Comparison of ENCODE assay signal across 8 mouse cellular contexts in the genomic region with DNA sequence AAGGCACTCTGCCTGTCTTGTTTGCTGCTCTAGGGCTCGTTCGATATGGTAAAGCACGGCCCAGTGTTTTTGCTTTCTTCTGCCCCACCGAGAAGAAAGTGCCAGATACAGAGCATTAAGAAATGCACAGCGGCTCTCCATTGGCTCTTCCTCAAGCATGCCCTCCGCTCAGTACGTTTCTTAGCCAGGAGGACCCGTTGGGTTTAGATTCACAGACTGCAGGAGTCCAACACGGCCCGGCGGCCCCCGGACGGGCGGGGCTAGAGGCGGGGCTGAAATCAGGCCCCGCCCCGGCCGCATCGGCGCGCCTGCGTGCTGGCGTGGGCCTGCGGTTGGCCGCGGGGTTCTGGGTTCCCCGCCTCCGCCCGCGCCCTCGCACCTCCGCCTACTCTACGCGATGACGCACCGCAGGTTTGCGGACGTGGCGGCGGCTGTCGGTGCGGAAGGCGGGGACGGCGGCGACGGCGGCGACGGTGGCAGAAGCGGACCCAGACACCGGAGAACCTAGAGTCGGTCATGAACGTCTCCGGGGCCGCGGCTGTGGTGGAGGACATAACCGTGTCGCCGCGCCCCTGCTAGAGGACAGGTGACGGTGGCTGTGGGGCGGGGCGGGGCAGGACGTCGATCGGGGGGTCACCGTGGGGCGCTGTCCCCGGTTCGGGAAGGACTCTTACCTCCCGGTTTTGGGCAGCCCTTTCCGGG. TPM values are rescaled to one million over a fixed set of nuclear protein-coding genes. Genes with fewer than 3 reads are reported as not detected.
DNase-seq lines count a peak whose midpoint lies in the region; ATAC-seq and TF ChIP-seq lines count a peak whose summit lies in the region.

A gene (plus strand): TSS at position 313 of the 702 bp plus-strand sequence.

- peak within 1 kb of the TSS; percentile 65 for H3K4me2 ChIP-seq in forebrain, postnatal 0 days (ENCODE audit: low read depth)
- H3K4me2 ChIP-seq in lung, embryonic 15.5 days: peak within 1 kb of the TSS; percentile 73

- no peaks in the 10 kb centered on the region for H3K27me3 ChIP-seq in G1E (ENCODE audit: insufficient read depth, low read length)
- H3K27me3 ChIP-seq in forebrain, postnatal 0 days (ENCODE audit: insufficient read depth, low read length): no peaks in the 10 kb centered on the region
- no peaks in the 10 kb centered on the region for H3K27me3 ChIP-seq in lung, embryonic 15.5 days

- peaks cover 10% of the 10 kb centered on the region for H3K36me3 ChIP-seq in G1E (replicated peaks)
- no peaks in the 10 kb centered on the region for H3K36me3 ChIP-seq in forebrain, postnatal 0 days (ENCODE audit: insufficient read depth)
- H3K36me3 ChIP-seq in lung, embryonic 15.5 days: no peaks in the 10 kb centered on the region; the same call in 1 of the 2 replicates

- peaks cover 4% of the 10 kb centered on the region; the same call in 1 of the 2 replicates for H3K9me3 ChIP-seq in G1E (replicated peaks)
- H3K9me3 ChIP-seq in forebrain, postnatal 0 days (ENCODE audit: low read length): no peaks in the 10 kb centered on the region
- no peaks in the 10 kb centered on the region for H3K9me3 ChIP-seq in lung, embryonic 15.5 days

- no peak for TF ChIP-seq CTCF in G1E (IDR thresholded peaks at IDR 0.05; ENCODE audit: low read depth, low read length)
- 0 out of 2 replicates have a peak, but pooled peaks have one; percentile 14 for TF ChIP-seq CTCF in forebrain, postnatal 0 days (IDR thresholded peaks at IDR 0.05; ENCODE audit: low read depth)

- H3K4me3 ChIP-seq in G1E (ENCODE audit: low read depth, low read length): peak within 1 kb of the TSS; percentile 84
- peak within 1 kb of the TSS; percentile 61 for H3K4me3 ChIP-seq in forebrain, postnatal 0 days (ENCODE audit: low read depth, low read length)
- H3K4me3 ChIP-seq in lung, embryonic 15.5 days: peak within 1 kb of the TSS; percentile 88

- peaks cover 63% of the 10 kb centered on the region for H3K4me1 ChIP-seq in G1E (ENCODE audit: insufficient read depth, low read depth, low read length)
- peaks cover 13% of the 10 kb centered on the region; the same call in 1 of the 2 replicates for H3K4me1 ChIP-seq in forebrain, postnatal 0 days (ENCODE audit: insufficient read depth)
- H3K4me1 ChIP-seq in lung, embryonic 15.5 days: peaks cover 21% of the 10 kb centered on the region

- H3K9ac ChIP-seq in forebrain, postnatal 0 days: peak within 1 kb of the TSS; percentile 74
- peak within 1 kb of the TSS; percentile 78 for H3K9ac ChIP-seq in lung, embryonic 15.5 days

- H3K27ac ChIP-seq in forebrain, postnatal 0 days (ENCODE audit: low read depth, low read length): peak within 1 kb of the TSS; percentile 75
- H3K27ac ChIP-seq in lung, embryonic 15.5 days: peak within 1 kb of the TSS; percentile 93

- DNase-seq in G1E (ENCODE audit: low spot score): peak; percentile 75
- peak; percentile 95 to 97 for DNase-seq in cerebellum, adult 18-20 months
- peak; percentile 96 for DNase-seq in forebrain, postnatal 0 days
- DNase-seq in heart, postnatal 4 days: peak; percentile 94
- DNase-seq in layer of hippocampus, adult 8-10 months (ENCODE audit: low spot score in 2 of 2): peak; percentile 82 to 89
- peak; percentile 87 for DNase-seq in ovary, adult 18-20 months (ENCODE audit: low spot score)
- DNase-seq in thymus, postnatal 0 days (ENCODE audit: low spot score): peak; percentile 92

- under 1% methylated on average over 72 of the region's 73 CpGs for WGBS in forebrain, postnatal 0 days
- WGBS in lung, embryonic 15.5 days: under 1% methylated on average over 69 of the region's 73 CpGs

- ATAC-seq in G1E (ENCODE audit: extremely low read depth, insufficient number of reproducible peaks, low FRiP score, poor library complexity, severe bottlenecking): peak; percentile 81
- peak; percentile 99 for ATAC-seq in forebrain, postnatal 0 days
- peak; percentile 100 for ATAC-seq in lung, embryonic 15.5 days (ENCODE audit: borderline replicate concordance, extremely low read depth, low FRiP score, low TSS enrichment)

RNA-seq across cellular contexts. Expression of the gene that starts here (rescaled TPM):
- total RNA-seq in G1E (2014; fragmentation: Nextera tagmentation) (52.9 and 64.9 TPM in 2 replicates), G1E (2017) (30.1 and 55.0 TPM in 2 replicates)
- 3.6 and 4.4 TPM in 2 replicates for polyA plus RNA-seq in G1E (2012)
- total RNA-seq in forebrain, postnatal 0 days (2014; rRNA removed): 24.3 and 24.7 TPM in 2 replicates
- polyA plus RNA-seq in forebrain, postnatal 0 days (2015; fragmentation: Nextera tagmentation; extraction: Ambion mirVana): 13.3 and 16.2 TPM in 2 replicates
- 10 to 100 TPM; 15.9 to 20.3 TPM for total RNA-seq in heart, postnatal 4 days (2021)
- total RNA-seq in layer of hippocampus, adult 8-10 months (2022): 10 to 100 TPM; 10.6 to 15.2 (median 13.9) TPM
- polyA plus RNA-seq in lung, embryonic 15.5 days (2015; fragmentation: Nextera tagmentation; extraction: Ambion mirVana): 23.8 and 27.7 TPM in 2 replicates
- polyA plus RNA-seq in thymus, postnatal 0 days (2015; fragmentation: Nextera tagmentation; extraction: Ambion mirVana): 18.9 and 20.9 TPM in 2 replicates

Comparison
In these comparisons a context has a peak if more than half of its experiments do, and no peak if none do; other contexts are left out.
1. Peak in every context shown above with its lines: DNase-seq, ATAC-seq, H3K4me3 ChIP-seq and H3K27ac ChIP-seq.